Mouse (Mus musculus) heart, embryonic 11.5 days (tissue): ENCODE measurements around the gene Camk2g. TPM values are rescaled to one million over a fixed set of nuclear protein-coding genes. Genes with fewer than 3 reads are reported as not detected.

Source experiments
- ATAC-seq: fragments of 200-750 bp; cut with Nextera tagmentation; replicated peaks from 2 replicates; pipeline ENCODE4 v1.8.0; 2017; ENCODE audit warnings: moderate library complexity; ENCODE audit not compliant: insufficient number of reproducible peaks, low FRiP score, low TSS enrichment
- H3K27ac ChIP-seq: fragments of 300-500 bp; sonication (generic); 2 replicates; pipeline ENCODE4 v1.5.1; 2014; ENCODE audit warnings: mild to moderate bottlenecking, low read depth, low read length
- H3K27me3 ChIP-seq: fragments of 300-500 bp; sonication (generic); 2 replicates; pipeline ENCODE4 v1.6.1; 2014; ENCODE audit warnings: mild to moderate bottlenecking, low read length, mixed read lengths; ENCODE audit not compliant: control insufficient read depth, insufficient read depth
- H3K36me3 ChIP-seq: fragments of 300-500 bp; sonication (generic); 2 replicates; pipeline ENCODE4 v1.6.1; 2014; ENCODE audit warnings: mild to moderate bottlenecking, low read length, moderate library complexity, mixed read lengths; ENCODE audit not compliant: control insufficient read depth, insufficient read depth
- H3K4me1 ChIP-seq: fragments of 300-500 bp; sonication (generic); 2 replicates; pipeline ENCODE4 v1.6.1; 2014; ENCODE audit warnings: low read length; ENCODE audit not compliant: control insufficient read depth, insufficient read depth
- H3K4me2 ChIP-seq: fragments of 300-500 bp; sonication (generic); 2 replicates; pipeline ENCODE4 v1.6.1; 2014; ENCODE audit warnings: mild to moderate bottlenecking, moderate library complexity
- H3K4me3 ChIP-seq: fragments of 300-500 bp; sonication (generic); 2 replicates; pipeline ENCODE4 v1.5.1; 2014; ENCODE audit warnings: low read depth, low read length
- H3K9ac ChIP-seq: fragments of 300-500 bp; sonication (generic); 2 replicates; pipeline ENCODE4 v1.6.1; 2014; ENCODE audit warnings: mild to moderate bottlenecking, low read depth, low read length, moderate library complexity
- H3K9me3 ChIP-seq: fragments of 300-500 bp; sonication (generic); replicated peaks from 2 replicates; pipeline ENCODE4 v1.6.1; 2016; ENCODE audit warnings: low read length; ENCODE audit not compliant: control insufficient read depth
- WGBS: fragments of 180-500 bp; shearing (Covaris S2); extraction: QIAGEN DNeasy Blood & Tissue Kit; methylation state at CpG from one replicate; pipeline ENCODE4 v1.1.7; 2014; ENCODE audit not compliant: insufficient replicate concordance; 5-methylcytosine and 5-hydroxymethylcytosine counted together
- polyA plus RNA-seq: library from polyadenylated mRNA; unstranded; fragments of >200 nt; fragmentation: Nextera tagmentation; extraction: Ambion mirVana; gene quantifications from 2 replicates; pipeline ENCODE4 v1.2.1, GENCODE M21; 2014

Camk2g gene
- polyA plus RNA-seq, 1 experiment from 2014 or later, result 61.8 TPM

DNA sequence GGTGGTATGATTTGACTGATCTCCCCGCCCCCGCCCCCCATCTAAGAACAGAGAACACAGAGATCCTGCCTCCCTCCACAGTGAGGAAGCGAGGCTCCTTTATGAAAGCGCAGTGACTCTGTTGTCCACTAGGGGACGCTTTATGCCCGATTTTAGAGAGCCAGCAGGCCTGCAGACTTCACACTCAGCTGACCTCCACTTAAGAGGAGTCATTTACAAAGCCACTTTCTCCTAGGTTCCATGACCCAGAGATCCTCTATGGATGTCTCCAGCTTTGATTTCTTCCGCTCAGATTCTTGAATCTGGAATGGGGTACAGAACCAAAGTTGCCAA lies 9.7 kb upstream of the Camk2g start:
- H3K36me3 ChIP-seq, result no peaks in the 10 kb centered on the region
- H3K4me1 ChIP-seq, result peaks cover 8% of the 10 kb centered on the region; the same call in 1 of the 2 replicates
- H3K9me3 ChIP-seq, result no peaks in the 10 kb centered on the region
- H3K4me2 ChIP-seq, result no peak overlapping the region
- no peak overlapping the region for H3K9ac ChIP-seq
- WGBS, result 4% methylated on average over 7 of the region's 7 CpGs
- H3K27ac ChIP-seq, result no peak overlapping the region
- H3K27me3 ChIP-seq, result no peaks in the 10 kb centered on the region
- no peak overlapping the region for H3K4me3 ChIP-seq
- no peak for ATAC-seq

DNA sequence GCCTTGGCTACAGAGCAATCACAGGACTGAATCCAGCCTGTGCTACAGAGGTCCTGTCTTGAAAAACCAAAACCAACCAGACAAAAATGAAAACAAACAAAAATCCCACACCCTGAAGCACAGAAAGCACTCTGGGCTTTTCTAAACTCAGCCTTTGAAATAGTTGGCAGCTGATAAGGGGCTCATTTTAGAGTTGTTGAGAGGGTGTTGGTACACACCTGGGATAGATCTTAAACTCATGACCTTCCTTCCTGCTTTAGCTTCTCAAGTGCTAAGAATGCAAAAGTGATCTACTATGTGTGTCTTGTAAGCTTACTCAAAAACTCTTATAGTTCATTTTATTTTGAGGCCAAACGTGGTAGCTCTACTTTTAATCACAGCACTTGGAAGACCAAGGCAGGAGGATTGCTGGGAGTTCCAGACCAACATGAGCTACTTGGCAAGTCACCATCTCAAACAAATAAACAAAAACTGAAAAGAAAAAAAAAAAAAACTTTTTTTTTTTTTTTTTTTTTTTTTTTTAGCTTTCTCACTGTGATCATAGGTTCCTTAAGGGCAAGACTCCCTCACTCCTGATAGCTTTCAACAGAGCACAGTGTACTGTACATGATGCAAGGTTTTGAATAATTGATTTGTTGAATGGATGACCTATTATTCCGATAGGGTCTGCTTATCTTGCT lies 9.2 kb upstream of the Camk2g start:
- Histone ChIP-seq H3K27ac (no peak overlapping the region), H3K4me3 (no peak overlapping the region), H3K4me1 (peaks cover 8% of the 10 kb centered on the region; the same call in 1 of the 2 replicates), H3K27me3 (no peaks in the 10 kb centered on the region), H3K36me3 (no peaks in the 10 kb centered on the region), H3K4me2 (no peak overlapping the region), H3K9ac (no peak overlapping the region), H3K9me3 (no peaks in the 10 kb centered on the region)
- no peak for ATAC-seq
- WGBS, result 23% methylated on average over 2 of the region's 2 CpGs

DNA sequence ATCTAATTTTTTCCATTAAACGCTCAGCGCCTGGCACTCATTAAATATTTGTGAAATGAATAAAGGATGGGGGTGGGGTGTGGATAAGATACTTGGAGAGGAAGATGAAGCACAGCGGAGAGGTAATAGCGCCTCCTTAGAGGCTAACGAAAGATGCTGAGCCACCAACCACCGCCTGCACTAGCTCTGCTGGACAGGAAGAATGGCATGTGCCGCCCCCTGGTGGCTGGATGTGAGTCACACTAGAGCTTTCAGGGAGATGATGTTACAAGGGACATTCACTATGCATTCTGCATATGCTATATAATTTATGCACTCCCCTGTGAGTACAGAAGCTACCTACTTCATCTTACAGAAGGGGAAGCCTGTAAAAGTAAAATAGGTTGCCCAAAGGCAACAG lies 4.9 kb upstream of the Camk2g start:
- Histone ChIP-seq H3K4me1 (peaks cover 10% of the 10 kb centered on the region; the same call in 1 of the 2 replicates), H3K4me2 (no peak overlapping the region), H3K36me3 (no peaks in the 10 kb centered on the region), H3K27ac (no peak overlapping the region), H3K4me3 (no peak overlapping the region), H3K9me3 (no peaks in the 10 kb centered on the region), H3K27me3 (no peaks in the 10 kb centered on the region), H3K9ac (no peak overlapping the region)
- WGBS, result 6% methylated on average over 7 of the region's 7 CpGs
- ATAC-seq, result no peak

DNA sequence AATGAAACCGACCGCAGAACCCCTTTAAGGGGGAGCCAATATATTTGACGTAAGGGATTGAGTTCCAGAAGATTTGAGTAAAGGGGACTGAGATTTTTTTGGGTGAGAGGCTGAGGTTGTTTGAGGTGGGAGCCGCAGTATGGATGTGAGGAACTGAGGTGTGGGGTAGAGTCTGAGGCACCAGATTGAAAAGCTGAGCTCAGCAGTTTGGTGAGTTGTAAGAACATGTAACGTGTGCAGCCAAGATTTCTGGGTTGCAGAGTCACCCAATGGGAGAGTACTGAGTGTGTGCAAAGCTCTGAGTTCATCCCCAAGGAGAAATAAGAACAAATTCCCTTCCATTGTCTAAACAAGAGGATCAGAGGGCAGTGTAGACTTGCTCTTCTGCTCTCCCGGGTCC lies 4.4 kb upstream of the Camk2g start:
- no peaks in the 10 kb centered on the region for H3K9me3 ChIP-seq
- no peaks in the 10 kb centered on the region for H3K27me3 ChIP-seq
- no peaks in the 10 kb centered on the region for H3K36me3 ChIP-seq
- H3K4me2 ChIP-seq, result no peak overlapping the region
- no peak overlapping the region for H3K9ac ChIP-seq
- no peak overlapping the region for H3K27ac ChIP-seq
- peaks cover 10% of the 10 kb centered on the region; the same call in 1 of the 2 replicates for H3K4me1 ChIP-seq
- 81% methylated on average over 6 of the region's 6 CpGs for WGBS
- no peak for ATAC-seq
- no peak overlapping the region for H3K4me3 ChIP-seq

DNA sequence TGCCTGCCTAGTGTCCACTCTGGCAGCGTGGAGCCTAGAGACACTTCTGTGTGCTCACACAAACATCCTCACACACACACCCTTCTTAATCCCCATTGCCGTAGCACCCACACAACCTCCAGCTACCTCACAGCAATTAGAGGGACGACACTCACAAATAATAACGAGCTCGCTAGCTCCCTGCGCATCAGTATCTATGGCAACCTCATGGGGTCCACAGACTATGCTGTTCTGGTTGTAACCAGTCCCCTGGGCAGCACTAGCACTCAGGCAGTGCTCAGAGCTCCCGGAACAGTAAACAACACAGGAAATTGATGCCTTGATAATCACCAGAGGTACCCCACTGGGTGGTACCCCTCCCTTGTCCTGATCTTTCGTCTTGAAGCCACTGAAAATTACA lies 2.8 kb upstream of the Camk2g start:
- Histone ChIP-seq H3K27ac (no peak overlapping the region), H3K4me3 (no peak overlapping the region), H3K4me2 (no peak overlapping the region), H3K36me3 (0 out of 2 replicates have a peak, but pooled peaks cover 1% of the 10 kb centered on the region), H3K4me1 (peaks cover 19% of the 10 kb centered on the region), H3K27me3 (no peaks in the 10 kb centered on the region), H3K9ac (no peak overlapping the region), H3K9me3 (no peaks in the 10 kb centered on the region)
- no peak for ATAC-seq
- 66% methylated on average over 8 of the region's 8 CpGs for WGBS

DNA sequence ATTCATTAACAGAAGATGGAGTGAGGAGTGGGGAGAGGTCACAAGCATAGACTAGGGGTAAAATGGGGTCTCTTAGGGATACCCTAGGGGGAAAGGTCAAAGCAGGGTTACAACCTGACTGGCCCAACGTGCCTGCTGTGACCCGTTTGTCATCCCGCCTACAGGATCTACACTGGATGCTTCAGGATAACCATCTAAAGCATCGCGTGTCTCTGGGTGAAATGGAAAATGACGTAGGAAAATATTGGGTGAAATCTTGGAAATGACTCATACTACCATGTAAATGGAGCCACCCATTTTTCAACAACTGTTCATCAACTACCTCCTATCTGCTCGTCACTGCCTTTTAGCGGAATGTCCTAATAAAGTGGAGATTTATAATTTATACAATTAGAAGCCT lies 2.3 kb upstream of the Camk2g start:
- WGBS, result 65% methylated on average over 8 of the region's 8 CpGs
- H3K4me3 ChIP-seq, result no peak overlapping the region
- H3K4me1 ChIP-seq, result peaks cover 19% of the 10 kb centered on the region
- no peaks in the 10 kb centered on the region for H3K27me3 ChIP-seq
- ATAC-seq, result no peak
- no peak overlapping the region for H3K9ac ChIP-seq
- peaks cover 6% of the 10 kb centered on the region; the same call in 1 of the 2 replicates for H3K36me3 ChIP-seq
- H3K9me3 ChIP-seq, result no peaks in the 10 kb centered on the region
- no peak overlapping the region for H3K27ac ChIP-seq
- no peak overlapping the region for H3K4me2 ChIP-seq

DNA sequence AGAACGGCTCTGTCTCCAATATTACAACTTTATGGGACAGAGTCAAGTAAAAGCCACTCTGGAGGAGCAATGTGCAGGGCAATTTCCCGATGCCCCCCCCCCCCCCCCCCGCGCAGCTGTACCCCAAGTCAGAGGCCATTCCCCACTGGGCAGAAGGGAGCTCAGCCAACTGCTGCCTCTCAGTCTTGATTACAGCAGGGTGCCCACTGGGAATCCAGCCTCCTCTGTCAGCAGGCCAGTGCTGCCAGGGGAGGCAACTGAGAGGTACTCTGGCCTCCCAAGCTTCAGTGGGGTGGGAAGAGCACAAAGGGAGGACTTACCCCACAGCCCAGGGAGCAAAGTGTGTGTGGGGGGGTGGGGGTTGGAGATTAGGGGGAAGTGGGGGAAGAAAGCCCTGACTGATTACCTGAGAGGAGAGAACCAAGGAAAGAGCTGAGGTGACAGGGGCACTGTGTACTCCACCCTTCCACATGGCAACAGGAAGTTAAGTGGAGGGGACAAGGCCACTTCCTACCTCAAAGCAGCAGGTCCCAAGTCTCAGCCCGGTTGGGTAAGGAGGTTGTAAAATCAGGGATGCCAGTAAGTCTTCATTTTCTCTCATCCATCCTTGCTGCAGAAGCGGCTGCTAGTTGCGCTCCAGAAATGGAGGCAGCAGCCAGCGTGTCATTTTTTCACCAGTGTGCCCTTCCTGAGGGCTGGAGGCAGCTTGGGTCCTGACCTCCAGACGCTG lies 1.7 kb upstream of the Camk2g start:
- ATAC-seq, result no peak
- 52% methylated on average over 8 of the region's 9 CpGs for WGBS

DNA sequence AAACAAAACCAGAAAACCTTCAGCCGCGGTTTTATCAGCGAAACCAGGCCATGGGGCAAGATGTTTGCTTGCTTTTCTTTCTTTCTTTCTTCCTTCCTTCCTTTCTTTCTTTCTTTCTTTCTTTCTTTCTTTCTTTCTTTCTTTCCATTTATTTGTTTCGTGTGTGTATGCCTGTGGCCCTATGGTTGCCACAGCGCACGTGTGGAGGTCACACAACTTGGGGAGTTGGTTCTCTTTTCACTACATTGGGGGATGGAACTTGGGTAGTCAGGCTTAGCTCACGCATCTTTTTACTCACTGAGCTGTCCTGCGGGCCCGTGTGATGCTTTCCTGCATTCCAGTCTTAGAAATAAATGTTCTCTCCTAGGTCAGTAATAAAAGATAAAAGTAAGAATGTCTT lies 701 bp upstream of the Camk2g start:
- ATAC-seq, result no peak
- 11% methylated on average over 9 of the region's 9 CpGs for WGBS
- no peaks in the 10 kb centered on the region for H3K27me3 ChIP-seq
- H3K4me3 ChIP-seq, result peak overlapping the region; percentile 86
- H3K9ac ChIP-seq, result peak overlapping the region; percentile 85
- no peaks in the 10 kb centered on the region for H3K9me3 ChIP-seq
- peaks cover 16% of the 10 kb centered on the region; the same call in 1 of the 2 replicates for H3K36me3 ChIP-seq
- peaks cover 23% of the 10 kb centered on the region for H3K4me1 ChIP-seq
- H3K27ac ChIP-seq, result peak overlapping the region; percentile 79
- H3K4me2 ChIP-seq, result peak overlapping the region; percentile 88

More for the DNA sequence above, 1.7 kb upstream of the Camk2g start:
- H3K9me3 ChIP-seq, result no peaks in the 10 kb centered on the region
- peak overlapping the region; percentile 88 for H3K4me2 ChIP-seq
- H3K27ac ChIP-seq, result no peak overlapping the region; the same call in 1 of the 2 replicates
- H3K36me3 ChIP-seq, result peaks cover 12% of the 10 kb centered on the region; the same call in 1 of the 2 replicates
- H3K4me1 ChIP-seq, result peaks cover 19% of the 10 kb centered on the region
- H3K27me3 ChIP-seq, result no peaks in the 10 kb centered on the region
- peak overlapping the region; percentile 39; the same call in 1 of the 2 replicates for H3K9ac ChIP-seq
- H3K4me3 ChIP-seq, result no peak overlapping the region
